Mouse (Mus musculus) cerebellum, postnatal 25 days (tissue): ENCODE measurements at regions not wholly inside any gene's neighbourhood (a gene's known extent, or its start where the extent isn't known, plus 50 kb on each side); places are given as distances from the start of the nearest gene placed in this dataset.

Experiments used
- DNase-seq, 2 experiments: peaks; one replicate each; pipeline ENCODE4 v3.0.0; 2021; ENCODE audit warnings: mixed read lengths in 2 of 2

DNA sequence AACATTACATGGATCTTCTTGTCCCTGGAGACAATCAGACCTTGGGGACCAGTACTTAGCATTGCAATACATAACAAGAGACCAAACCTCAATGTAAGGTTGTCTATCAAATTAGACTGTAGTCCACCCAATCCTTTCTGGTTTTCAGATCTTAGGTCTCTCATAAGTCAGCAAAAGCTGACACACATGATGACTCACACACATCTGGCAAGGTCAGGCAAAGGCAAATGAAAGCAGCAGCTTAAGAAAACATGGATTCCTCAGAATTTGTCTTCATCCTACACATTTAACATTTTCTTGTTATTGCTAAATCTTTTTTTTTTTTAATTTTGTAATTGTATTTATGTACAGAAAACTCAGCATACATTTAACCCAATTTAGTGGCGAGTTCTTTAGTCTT, 52.0 kb downstream of the Gm11983 start:
- DNase-seq = no peak

DNA sequence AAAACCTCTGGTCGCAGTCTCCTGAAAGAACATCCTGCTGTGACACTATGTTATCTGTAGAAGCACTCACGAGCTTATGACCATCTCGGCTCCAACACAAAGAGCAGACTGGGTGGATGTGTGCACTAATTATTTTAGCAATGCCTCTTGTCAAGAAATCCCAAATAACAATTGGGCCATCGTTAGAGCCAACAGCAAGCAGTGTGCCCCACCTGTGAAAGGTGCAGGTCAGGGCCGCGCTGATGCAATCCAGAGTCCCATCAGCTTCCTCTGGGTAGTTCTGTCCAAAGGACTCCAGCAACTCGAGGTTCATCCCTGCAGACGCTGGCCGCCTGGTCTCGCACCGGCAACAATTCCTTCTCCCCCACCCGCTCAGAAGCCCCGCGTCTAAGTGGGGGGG, 54.6 kb downstream of the Gm11983 start:
- DNase-seq = no peak

DNA sequence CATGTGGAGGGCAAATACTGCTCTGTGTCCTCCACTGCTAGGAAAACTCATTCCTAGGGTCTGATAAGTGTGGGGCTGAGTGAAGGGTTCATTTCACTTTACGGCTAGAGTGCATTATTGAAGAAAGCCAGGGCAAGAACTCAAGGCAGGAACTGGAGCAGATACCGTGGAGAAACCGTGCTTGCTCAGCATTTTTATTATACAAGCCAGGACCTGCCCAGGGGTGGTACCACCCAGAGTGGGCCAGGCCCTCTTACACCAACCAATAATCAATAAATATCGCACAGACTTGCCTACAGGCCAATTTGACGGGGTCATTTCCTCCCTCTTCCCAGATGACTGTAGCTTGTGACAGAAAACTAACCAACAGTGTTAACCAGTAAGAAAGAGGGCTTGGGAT, 57.7 kb downstream of the Gm11983 start:
- DNase-seq = no peak

DNA sequence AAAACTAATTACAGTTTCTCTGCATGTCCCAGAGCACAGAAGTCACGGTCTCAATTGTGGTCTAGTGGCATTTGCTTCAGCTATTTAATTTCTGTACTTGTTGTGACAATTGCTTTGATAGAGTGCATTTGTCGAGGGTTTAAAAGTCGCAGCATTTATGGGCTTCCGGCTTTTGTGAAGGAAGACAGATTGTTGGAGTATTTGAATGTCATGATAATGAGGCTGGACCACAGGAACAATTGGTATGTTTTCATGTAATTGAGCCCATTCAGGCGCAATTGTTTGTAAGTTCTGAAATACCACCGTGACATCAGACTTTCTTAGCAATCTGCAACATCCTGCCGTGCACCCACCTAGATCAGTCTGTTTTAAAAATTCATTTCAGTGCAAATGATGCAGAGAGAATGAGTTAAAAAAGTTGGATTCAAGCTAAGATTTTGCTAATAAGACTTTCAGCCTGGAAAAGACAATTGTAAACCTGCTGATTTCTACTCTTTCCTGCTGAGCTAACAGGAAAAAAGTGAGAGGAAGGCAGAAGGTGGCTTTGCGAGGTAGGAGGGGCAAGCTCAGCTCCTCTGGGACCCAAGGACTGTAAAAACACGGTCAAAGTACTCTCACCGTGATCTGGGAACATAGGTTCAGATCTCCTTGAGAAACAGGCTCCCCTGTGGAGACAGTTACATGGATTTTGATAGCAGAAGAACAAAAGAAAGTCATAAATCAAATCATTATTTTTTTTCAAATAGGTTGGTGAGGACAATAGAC, 58.7 kb downstream of the Gm11983 start:
- DNase-seq = no peak

DNA sequence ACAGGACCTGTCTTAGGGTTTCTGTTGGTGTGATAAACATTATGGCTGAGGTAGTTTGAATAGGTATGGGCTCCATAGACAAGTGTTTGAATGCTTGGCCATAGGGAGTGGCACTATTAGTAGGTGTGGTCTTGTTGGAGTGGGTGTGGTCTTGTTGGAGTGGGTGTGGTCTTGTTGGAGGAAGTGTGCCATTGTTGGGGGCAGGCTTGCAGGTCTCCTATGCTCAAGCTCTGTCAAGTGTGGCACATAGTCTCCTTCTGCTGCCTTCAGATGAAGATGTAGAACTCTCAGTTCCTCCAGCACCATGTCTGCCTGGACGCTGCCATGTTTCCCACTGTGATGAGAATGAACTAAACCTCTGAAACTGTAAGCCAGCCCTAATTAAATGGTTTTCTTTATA, 59.9 kb downstream of the Gm11983 start:
- no peak for DNase-seq

DNA sequence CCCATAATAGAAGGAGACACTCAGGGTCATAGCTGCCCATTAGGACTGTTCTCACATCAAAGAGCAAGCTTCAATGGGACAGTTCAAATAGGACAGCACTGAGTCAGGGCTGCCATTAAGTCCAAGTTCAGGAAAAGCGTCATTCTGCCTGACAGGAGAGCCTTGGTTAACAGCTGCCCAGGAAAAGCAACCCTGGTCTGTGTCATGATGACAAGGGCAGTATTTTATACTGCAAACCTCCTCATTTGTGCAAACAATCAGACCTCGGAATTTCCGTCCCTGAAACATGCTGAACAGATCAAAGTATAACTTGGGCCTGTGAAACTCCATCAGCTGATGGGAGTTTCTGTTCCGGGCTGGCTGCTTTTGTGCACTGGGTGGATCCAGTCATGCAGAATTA, 62.8 kb downstream of the Gm11983 start:
- DNase-seq = no peak

DNA sequence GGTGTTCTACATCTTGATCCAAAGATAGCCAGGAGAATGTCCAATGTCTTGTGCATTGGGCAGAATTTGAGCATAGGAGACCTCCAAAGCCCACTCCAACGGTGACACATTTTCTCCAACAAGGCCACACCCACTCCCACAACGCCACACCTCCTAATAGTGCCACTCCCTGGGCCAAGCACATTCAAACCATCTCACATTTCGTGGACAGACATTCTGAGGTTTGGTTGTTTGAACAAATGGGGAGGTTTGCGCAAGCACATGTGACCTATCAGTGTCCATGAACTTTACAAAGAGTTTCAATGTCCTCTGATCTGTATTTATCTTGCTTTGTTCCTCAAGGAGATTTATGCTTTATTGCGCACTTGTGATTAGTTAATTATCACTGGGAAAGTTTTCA, 63.5 kb downstream of the Gm11983 start:
- DNase-seq = no peak

DNA sequence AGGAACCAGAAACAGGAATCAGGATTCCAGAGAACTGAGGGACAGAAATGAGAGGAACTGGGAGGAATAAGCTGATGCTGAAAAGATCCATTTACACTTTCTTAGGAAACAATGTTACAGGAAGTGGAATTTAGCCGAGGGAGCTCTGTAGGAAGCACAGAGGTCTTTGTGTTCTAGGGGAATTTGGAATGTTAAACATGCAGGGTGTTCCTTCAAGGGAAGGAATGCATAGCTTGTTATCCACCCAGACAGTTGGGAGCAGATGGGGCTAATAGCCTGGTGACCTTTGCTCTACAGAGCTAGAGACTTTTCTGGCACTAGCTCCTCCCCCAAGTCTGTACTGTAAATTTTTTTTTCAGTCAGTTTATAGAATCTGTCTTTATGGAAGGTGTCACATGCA, 64.1 kb downstream of the Gm11983 start:
- DNase-seq = no peak

DNA sequence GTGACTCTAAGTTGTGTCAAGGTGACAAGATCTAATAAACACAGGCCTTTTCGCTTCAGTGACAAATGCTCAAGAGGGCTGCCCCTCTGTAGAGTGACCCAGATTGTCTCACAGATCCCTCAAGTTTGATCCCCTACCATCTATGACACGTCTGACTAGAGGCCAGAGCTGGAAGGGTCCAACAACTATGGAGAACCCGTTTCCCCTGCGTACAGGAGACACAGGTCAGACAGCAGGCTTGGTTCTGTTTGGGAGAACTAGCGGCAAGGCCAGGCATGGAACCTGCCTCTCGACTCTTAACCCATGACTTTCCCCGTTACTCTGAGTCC, 68.1 kb downstream of the Gm11983 start:
- DNase-seq = no peak

DNA sequence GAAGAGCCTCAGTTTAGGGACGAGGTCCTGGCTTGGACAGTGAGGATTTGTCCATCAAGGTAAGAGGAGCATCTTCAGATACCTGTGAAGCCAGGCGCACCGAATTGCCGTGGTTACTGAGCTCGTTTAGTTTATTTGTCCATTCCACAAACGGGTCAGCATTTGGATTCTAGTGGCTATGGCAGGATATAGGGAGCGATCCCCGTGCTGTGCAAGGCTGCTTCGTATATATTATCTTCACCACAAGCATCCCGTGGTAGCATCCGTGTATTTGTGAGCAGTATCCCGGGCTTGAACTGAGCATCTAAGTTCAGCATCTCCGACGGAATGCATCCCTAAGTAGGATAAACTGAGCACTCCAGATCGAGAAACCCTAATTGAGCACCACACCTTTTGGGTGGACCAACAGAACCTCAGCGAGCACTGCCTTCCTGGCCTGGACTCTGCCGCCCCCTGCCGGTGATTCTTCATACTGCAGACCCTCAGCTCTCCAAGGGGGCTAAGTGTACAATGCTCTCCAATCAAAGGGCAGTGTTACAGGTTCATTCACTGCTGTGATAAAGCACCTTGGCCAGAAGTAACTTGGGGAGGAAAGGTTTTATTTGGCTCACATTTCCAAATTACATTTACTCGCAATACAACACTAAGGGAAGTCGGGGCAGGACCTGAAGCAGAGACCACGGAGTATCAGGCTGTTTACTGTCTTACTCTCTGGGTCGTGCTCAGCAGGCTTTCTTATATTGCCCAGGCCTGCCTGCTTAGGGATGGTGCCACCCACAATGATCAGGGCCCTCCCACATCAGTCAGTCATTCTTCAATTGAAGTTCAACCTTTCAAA, 68.6 kb downstream of the Gm11983 start:
- peak; percentile 89 to 92 for DNase-seq

DNA sequence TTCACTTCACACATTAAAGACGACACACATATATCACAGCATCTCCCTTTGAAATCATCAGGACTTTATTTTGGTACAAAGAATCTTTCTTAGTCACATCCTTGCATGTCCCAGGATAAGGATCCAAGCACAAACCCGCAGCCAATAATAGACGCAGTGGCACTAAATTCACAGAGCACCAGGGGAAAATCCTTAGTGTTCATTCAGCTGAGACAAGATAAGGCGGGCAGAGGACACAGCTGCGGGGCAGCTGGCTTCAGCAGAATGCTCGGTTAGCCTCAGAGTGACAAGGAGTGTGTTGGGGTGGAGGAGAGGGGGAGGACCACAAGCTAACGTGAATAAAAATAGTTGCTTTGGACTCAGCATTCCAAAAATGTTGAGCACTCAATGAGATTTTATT, 70.7 kb downstream of the Gm11983 start:
- DNase-seq = no peak

DNA sequence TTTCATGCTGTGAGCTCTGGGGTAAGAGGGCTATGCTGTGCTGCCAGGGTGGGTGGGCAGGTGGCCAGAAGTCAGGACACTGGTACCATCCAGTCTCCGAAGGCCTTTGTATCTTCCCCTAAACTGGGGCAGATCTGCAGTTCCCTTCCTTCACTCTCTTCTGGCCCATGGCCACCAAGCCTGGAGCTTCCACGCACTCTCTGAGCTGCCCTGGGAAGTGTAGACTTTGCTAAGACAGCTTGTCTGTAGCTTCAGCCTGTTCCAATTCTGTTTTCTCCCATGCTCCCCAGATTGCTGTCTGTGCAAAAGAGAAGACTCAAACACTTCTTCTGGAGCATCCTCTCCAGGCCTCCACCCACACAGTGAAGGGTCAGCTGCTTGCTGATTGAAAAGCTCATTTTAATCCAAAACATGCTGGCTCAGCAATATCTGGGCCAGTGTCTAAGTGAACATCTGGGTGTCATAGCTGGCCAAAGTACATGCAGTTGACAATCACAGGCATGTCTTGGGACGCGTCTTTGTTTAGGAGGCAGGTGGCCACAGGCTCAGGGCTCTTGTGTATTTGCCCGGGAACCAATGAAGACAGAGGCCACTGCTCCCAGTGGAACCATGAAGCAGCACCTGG, 72.0 kb downstream of the Gm11983 start:
- DNase-seq = peak in 1 of 2 experiments; percentile 32

DNA sequence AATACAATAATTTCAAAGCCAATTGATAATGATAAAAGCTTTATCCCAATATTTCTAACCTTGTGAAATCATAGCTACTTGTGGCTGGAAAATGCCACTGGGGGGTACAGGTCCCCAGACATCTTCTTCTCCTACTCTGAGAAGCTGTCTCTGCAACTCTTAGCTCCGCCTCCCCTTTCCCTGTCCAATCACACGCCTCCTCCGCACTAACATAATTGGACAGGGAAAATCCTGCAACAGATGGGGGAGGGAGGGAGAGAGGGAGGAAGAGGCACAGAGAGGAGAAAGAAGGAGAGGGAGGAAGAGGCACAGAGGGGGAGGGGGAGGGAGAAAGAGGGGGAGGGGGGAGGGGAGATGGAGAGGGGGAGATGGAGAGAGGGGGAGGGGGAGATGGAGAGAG, 73.3 kb downstream of the Gm11983 start:
- no peak for DNase-seq

DNA sequence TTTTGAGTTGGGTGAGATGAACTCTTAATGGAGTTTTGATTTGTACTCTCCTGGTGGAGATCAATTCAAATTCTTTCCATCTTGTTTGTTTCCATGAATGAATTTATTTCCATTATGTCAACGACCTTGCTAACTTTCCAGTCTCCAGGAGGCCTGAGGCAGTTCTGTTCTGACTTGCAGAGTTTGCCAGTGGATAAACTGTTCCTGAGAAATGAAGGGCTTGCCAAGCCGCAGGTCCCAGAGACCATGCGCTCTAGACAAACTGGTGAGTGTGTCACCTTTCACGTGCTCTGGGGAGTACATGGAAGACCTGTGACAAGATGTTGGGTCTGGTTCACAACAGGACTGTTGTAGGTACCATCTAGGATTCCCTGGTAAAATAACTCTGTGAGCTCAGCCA, 74.5 kb downstream of the Gm11983 start:
- DNase-seq = no peak

DNA sequence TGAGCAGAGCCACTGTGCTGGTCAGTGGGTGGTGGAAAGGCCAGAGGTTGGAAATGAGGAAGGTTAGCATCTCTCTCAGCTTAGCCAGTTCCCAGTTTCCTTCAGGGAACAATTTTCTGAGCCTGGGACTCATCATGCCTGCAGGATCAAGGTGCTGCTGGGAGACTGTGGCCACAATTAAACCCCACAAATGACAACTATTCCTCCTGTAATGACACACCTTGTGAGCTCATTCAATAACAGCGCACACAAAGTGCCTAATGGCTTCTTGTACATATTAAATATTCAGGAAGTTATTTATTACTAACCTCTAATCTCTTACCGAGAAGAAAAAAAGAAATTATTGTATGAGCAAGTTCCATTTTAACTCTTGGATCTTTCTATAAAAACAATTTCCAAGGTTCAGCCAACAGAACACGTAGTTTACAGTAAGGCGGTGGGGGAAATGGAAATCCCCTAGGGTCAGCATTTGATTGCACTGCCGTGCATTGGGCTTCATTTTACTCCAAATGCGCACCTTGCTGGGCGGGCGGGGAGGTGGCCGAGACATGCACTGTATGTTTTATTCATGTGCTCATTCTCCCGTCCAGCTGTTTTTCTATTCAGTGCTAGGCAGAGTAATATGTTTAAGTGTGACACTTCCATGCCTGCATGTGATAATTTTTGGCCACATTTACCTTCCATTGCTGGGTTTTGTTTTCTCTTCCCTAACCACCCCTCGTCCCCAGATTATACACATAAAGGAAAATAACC, 75.4 kb downstream of the Gm11983 start:
- no peak for DNase-seq

DNA sequence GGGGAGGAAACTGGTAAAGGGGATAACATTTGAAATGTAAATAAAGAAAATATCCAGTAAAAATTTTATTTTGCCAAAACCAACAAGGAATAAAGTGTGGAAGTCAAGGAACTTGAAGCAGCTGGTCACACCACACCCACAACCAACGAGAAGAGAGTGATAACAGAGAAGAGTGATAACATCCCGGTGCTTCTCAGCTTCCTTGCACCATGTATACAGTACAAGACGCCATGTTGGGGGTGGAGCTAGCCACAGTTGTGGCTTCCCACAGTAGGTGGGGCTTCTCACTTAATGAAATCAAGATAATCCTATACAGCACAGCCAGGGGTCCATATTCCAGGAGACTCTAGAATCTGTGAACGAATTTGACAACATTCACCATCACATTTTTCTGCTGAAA, 77.9 kb downstream of the Gm11983 start:
- no peak for DNase-seq

DNA sequence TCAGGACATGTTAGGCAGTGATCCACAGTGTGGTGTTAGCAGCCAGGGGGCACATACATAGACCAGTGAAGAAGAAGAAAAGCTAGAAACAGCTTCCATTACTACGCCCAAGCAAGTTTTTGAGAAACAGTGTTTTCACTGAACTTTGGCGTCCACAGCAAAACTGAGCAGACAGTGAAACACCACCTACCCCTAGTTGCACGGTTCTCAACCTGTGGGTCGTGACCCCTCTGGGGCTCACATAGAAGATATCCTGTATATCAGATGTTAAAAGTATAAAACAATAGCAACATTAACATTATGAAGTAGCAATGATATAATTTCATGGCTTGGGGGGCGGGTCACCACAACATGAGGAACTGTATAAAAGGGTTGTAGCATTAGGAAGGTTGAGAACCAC, 81.1 kb downstream of the Ramp3 start:
- no peak for DNase-seq

DNA sequence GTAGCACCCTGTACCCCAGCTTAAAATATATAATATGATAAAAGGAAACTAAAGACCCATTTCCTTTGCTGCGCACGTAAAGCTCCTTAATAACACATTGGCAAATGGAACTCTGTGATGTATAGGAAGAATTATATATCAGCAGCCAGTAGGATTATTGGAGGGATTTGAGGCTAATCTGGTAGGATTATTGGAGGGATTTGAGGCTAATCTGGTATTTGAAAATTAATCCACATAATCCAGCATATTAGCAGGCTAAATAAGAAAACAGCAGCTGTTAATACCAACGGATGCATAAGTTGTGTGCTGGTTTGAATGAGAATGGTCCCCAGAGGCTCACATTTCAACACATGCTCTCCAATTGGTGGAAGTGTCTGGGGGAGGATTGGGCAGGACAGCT, 80.3 kb downstream of the Ramp3 start:
- DNase-seq = no peak

DNA sequence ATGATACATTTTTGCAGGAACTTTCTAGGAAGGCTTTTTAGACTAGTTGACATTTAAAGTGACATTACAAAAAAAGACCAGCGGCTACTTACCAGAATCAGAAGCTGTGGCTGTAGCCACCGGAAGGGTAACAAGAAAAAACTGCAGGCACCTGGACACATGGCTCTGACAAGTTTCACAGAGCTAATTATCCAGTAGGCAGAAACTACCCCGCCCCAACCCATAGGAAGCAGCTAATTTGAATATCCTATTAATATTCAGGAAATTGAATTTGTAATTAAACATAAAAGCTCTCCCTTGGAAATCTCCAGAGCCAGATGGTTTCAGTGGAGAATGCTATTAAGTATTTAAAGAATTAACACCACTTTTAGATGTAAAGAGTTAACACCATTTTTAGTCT, 79.8 kb downstream of the Ramp3 start:
- DNase-seq = no peak

DNA sequence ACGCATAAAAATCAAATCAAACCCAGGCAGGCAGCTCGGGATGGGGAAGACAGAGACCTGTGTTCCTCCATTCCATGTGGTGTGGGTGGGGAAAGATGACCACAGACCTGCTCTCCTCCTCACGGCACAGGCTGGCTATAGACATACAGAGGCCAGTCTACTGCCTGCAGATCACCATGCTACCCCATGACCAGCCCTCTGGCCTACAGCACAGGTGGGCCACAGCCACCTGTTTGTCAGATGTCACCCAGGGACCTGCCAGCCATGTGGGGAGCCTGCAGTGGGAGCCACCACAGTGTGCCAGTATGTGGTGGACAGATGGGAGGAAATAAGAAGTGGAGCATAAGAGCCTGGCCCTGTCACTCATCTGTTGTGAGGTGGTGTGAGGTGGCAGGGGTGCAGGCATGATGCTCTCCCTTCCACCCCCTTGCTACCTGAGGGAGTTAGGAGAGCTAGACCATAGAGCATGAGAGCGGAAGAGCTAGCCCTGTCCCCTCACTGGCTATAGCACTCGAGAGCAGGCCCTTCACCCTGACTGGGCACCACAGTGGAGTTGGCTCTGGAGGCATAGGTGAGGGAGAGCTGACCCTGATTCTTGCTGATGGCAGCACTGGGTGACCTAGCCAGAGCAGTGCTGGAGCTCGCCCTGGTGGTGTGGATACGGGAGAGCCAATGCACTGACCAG, 76.6 kb downstream of the Ramp3 start:
- DNase-seq = peak; percentile 50

DNA sequence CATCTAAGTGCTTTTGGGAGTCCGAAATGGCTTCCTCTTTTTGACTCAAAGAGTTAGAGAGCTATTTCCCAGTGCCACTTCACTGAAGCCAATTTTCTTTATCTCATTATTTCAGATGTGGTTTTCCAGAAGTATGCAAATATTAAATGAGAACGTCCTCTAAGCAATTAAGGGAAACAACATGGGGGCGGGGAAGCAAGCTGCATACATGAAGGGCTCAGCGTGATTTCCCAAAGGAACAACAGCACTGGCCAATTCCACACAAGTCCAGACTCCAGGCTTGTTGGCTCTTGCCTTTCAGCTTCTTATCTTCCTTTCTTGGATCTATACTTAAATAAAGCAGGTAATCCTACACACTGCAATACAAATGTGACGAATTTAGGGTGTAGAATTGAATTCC, 73.2 kb downstream of the Ramp3 start:
- no peak for DNase-seq
